Mouse (Mus musculus) B cell, adult 2 months (primary cell): ENCODE measurements around the gene Hoxa11.

ENCODE experiments used
- DNase-seq, 2 experiments: peaks; one replicate each; pipeline ENCODE4 v3.0.0; 2022

Gene Hoxa11

GRCm38 (mm10) chr6:52206882-52207683 lies 38.5 kb downstream of the Hoxa11 start:
- DNase-seq, result no peak

- no peak for DNase-seq
Measured at GRCm38 (mm10) chr6:52205638-52206621, 39.7 kb downstream of the Hoxa11 start.

GRCm38 (mm10) chr6:52205221-52205620 lies 40.4 kb downstream of the Hoxa11 start:
- no peak for DNase-seq

- DNase-seq, result no peak
Measured at GRCm38 (mm10) chr6:52204050-52204752, 41.4 kb downstream of the Hoxa11 start, which contains the start of gene Hoxa5. TSS of gene Hoxa5 (minus strand) at chr6:52204587.

- no peak for DNase-seq
Measured at GRCm38 (mm10) chr6:52203371-52204049, 42.1 kb downstream of the Hoxa11 start.

- no peak for DNase-seq
Measured at GRCm38 (mm10) chr6:52203121-52203370, 42.6 kb downstream of the Hoxa11 start.

GRCm38 (mm10) chr6:52202362-52203120 lies 43.1 kb downstream of the Hoxa11 start:
- DNase-seq, result no peak

GRCm38 (mm10) chr6:52201269-52201668 lies 44.3 kb downstream of the Hoxa11 start:
- DNase-seq, result no peak

- no peak for DNase-seq
Measured at GRCm38 (mm10) chr6:52200751-52201250, 44.8 kb downstream of the Hoxa11 start.

GRCm38 (mm10) chr6:52200073-52200750 lies 45.4 kb downstream of the Hoxa11 start:
- no peak for DNase-seq

GRCm38 (mm10) chr6:52197271-52197670 lies 48.3 kb downstream of the Hoxa11 start:
- DNase-seq, result no peak

GRCm38 (mm10) chr6:52196811-52197210 lies 48.8 kb downstream of the Hoxa11 start:
- no peak for DNase-seq

GRCm38 (mm10) chr6:52194690-52195089 lies 50.9 kb downstream of the Hoxa11 start:
- no peak for DNase-seq
